In the genomic region with DNA sequence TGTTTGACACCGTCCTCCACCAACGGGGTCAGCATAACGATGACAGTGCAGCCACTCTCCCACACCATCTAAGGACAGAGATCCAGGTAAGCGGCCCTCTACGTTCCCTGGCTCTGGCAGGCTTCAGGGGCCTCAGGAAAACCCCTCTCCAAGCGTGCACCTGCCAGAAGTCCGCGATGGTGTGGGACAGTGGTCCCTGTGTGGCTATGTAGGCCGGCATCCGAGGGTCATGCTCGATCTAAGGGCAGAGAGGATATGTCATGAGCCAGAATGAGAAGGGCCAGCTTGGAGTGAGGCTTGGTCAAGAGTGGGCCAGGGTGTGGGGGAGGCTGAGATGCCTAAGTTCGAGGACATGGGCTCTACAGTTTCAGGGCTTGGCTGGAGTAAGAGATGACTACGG, we compare ENCODE assay signal across 21 mouse cellular contexts. TPM values are rescaled to one million over a fixed set of nuclear protein-coding genes. Genes with fewer than 3 reads are reported as not detected.
A peak's percentile ranks its signal among the peaks of the same experiment; 100 is the strongest.
DNase-seq lines count a peak whose midpoint lies in the region; ATAC-seq and TF ChIP-seq lines count a peak whose summit lies in the region.
"Had no signal": no experiment of that assay in that cellular context is flagged by ENCODE, and none has a peak within 500 bp of the region (broad histone marks: within the 10 kb centered on the region; RNA-seq: fewer than 3 reads in every experiment).

No protein-coding gene starts in this region.

- WGBS in embryonic facial prominence, embryonic 11.5 days: 68% methylated on average over 13 of the region's 13 CpGs
- WGBS in embryonic facial prominence, embryonic 10.5 days: 68% methylated on average over 13 of the region's 13 CpGs
- 64% methylated on average over 13 of the region's 13 CpGs for WGBS in limb, embryonic 13.5 days
- WGBS in limb, embryonic 10.5 days: 68% methylated on average over 13 of the region's 13 CpGs
- WGBS in midbrain, embryonic 15.5 days: 74% methylated on average over 13 of the region's 13 CpGs
- WGBS in midbrain, postnatal 0 days: 74% methylated on average over 13 of the region's 13 CpGs
- WGBS in forebrain, embryonic 16.5 days: 78% methylated on average over 13 of the region's 13 CpGs

- no peak for DNase-seq in embryonic facial prominence, embryonic 11.5 days (ENCODE audit: low spot score)
- DNase-seq in embryonic facial prominence, embryonic 10.5 days (ENCODE audit: low spot score): no peak
- no peak for DNase-seq in limb, embryonic 10.5 days (ENCODE audit: low spot score)
- no peak for DNase-seq in midbrain, postnatal 0 days (ENCODE audit: low spot score)
- peak; percentile 17 for DNase-seq in naive thymus-derived CD4-positive, alpha-beta T cell, adult 2 months (ENCODE audit: low read depth)

- H3K4me2 ChIP-seq in embryonic facial prominence, embryonic 11.5 days (ENCODE audit: low read depth, low read length): no peak overlapping the region
- no peak overlapping the region for H3K4me2 ChIP-seq in limb, embryonic 13.5 days (replicated peaks)
- no peak overlapping the region for H3K4me2 ChIP-seq in midbrain, embryonic 15.5 days
- H3K4me2 ChIP-seq in midbrain, postnatal 0 days (ENCODE audit: low read depth, low read length, poor library complexity, severe bottlenecking): no peak overlapping the region
- H3K4me2 ChIP-seq in forebrain, embryonic 16.5 days (ENCODE audit: low read length): no peak overlapping the region

- H3K27ac ChIP-seq in embryonic facial prominence, embryonic 11.5 days (replicated peaks; ENCODE audit: low read depth, low read length): no peak overlapping the region
- no peak overlapping the region for H3K27ac ChIP-seq in embryonic facial prominence, embryonic 10.5 days (replicated peaks)
- H3K27ac ChIP-seq in limb, embryonic 13.5 days: no peak overlapping the region
- no peak overlapping the region for H3K27ac ChIP-seq in limb, embryonic 10.5 days
- no peak overlapping the region for H3K27ac ChIP-seq in midbrain, embryonic 15.5 days
- H3K27ac ChIP-seq in midbrain, postnatal 0 days (ENCODE audit: low read depth, low read length): no peak overlapping the region
- no peak overlapping the region for H3K27ac ChIP-seq in forebrain, embryonic 16.5 days (ENCODE audit: low read length)
- H3K27ac ChIP-seq: forebrain, embryonic 13.5 days; heart, embryonic 13.5 days; hindbrain, embryonic 12.5 days had no signal

- no peak for TF ChIP-seq CTCF in midbrain, postnatal 0 days (IDR thresholded peaks at IDR 0.05)

- 0 out of 2 replicates have a peak, but pooled peaks have one; percentile 4 for ATAC-seq in embryonic facial prominence, embryonic 11.5 days (replicated peaks; ENCODE audit: insufficient number of reproducible peaks, low FRiP score, low TSS enrichment, low read depth)
- ATAC-seq in limb, embryonic 13.5 days (ENCODE audit: low FRiP score, low read depth): no peak
- ATAC-seq in midbrain, embryonic 15.5 days (replicated peaks): 0 out of 2 replicates have a peak, but pooled peaks have one; percentile 7
- ATAC-seq in midbrain, postnatal 0 days (ENCODE audit: low FRiP score): no peak
- ATAC-seq in forebrain, embryonic 16.5 days: no peak

- no peaks in the 10 kb centered on the region for H3K27me3 ChIP-seq in embryonic facial prominence, embryonic 11.5 days (ENCODE audit: control insufficient read depth, insufficient read depth, low read length)
- peaks cover 19% of the 10 kb centered on the region for H3K27me3 ChIP-seq in embryonic facial prominence, embryonic 10.5 days (replicated peaks; ENCODE audit: low read depth, poor library complexity, severe bottlenecking)
- H3K27me3 ChIP-seq in limb, embryonic 13.5 days: peaks cover 13% of the 10 kb centered on the region
- H3K27me3 ChIP-seq in limb, embryonic 10.5 days (ENCODE audit: low read depth, poor library complexity, severe bottlenecking): peaks cover 18% of the 10 kb centered on the region
- H3K27me3 ChIP-seq in midbrain, embryonic 15.5 days (replicated peaks): 0 out of 2 replicates have a peak, but pooled peaks cover 7% of the 10 kb centered on the region
- no peaks in the 10 kb centered on the region for H3K27me3 ChIP-seq in midbrain, postnatal 0 days (ENCODE audit: insufficient read depth, low read length)
- no peaks in the 10 kb centered on the region for H3K27me3 ChIP-seq in forebrain, embryonic 16.5 days (replicated peaks; ENCODE audit: control insufficient read depth, insufficient read depth, low read length)
- H3K27me3 ChIP-seq: forebrain, embryonic 13.5 days had no signal

- H3K9ac ChIP-seq in embryonic facial prominence, embryonic 11.5 days (replicated peaks; ENCODE audit: low read length): no peak overlapping the region
- 0 out of 2 replicates have a peak overlapping the region, but pooled peaks have one; percentile 19 for H3K9ac ChIP-seq in limb, embryonic 13.5 days
- H3K9ac ChIP-seq in midbrain, embryonic 15.5 days: no peak overlapping the region
- H3K9ac ChIP-seq in midbrain, postnatal 0 days (replicated peaks; ENCODE audit: low read length, poor library complexity, severe bottlenecking): no peak overlapping the region
- no peak overlapping the region for H3K9ac ChIP-seq in forebrain, embryonic 16.5 days (replicated peaks; ENCODE audit: low read depth, low read length)

- no peak overlapping the region for H3K4me3 ChIP-seq in embryonic facial prominence, embryonic 11.5 days (ENCODE audit: low read depth, low read length)
- H3K4me3 ChIP-seq in embryonic facial prominence, embryonic 10.5 days: no peak overlapping the region
- H3K4me3 ChIP-seq in limb, embryonic 13.5 days: no peak overlapping the region
- H3K4me3 ChIP-seq in limb, embryonic 10.5 days: no peak overlapping the region
- H3K4me3 ChIP-seq in midbrain, embryonic 15.5 days: no peak overlapping the region
- no peak overlapping the region for H3K4me3 ChIP-seq in midbrain, postnatal 0 days (ENCODE audit: low read depth, low read length)
- H3K4me3 ChIP-seq in forebrain, embryonic 16.5 days (replicated peaks; ENCODE audit: low read length): no peak overlapping the region

- no peaks in the 10 kb centered on the region for H3K9me3 ChIP-seq in embryonic facial prominence, embryonic 11.5 days (replicated peaks; ENCODE audit: control insufficient read depth, low read length)
- H3K9me3 ChIP-seq in embryonic facial prominence, embryonic 10.5 days: no peaks in the 10 kb centered on the region
- H3K9me3 ChIP-seq in limb, embryonic 13.5 days: no peaks in the 10 kb centered on the region
- H3K9me3 ChIP-seq in limb, embryonic 10.5 days (replicated peaks): no peaks in the 10 kb centered on the region
- no peaks in the 10 kb centered on the region for H3K9me3 ChIP-seq in midbrain, embryonic 15.5 days
- no peaks in the 10 kb centered on the region for H3K9me3 ChIP-seq in midbrain, postnatal 0 days (ENCODE audit: low read length)
- H3K9me3 ChIP-seq in forebrain, embryonic 16.5 days (ENCODE audit: control insufficient read depth, low read length): no peaks in the 10 kb centered on the region
- H3K9me3 ChIP-seq: forebrain, embryonic 13.5 days; G1E; heart, embryonic 13.5 days; hindbrain, embryonic 12.5 days had no signal

- H3K36me3 ChIP-seq in embryonic facial prominence, embryonic 11.5 days (replicated peaks; ENCODE audit: control insufficient read depth, insufficient read depth, low read depth, low read length): no peaks in the 10 kb centered on the region
- no peaks in the 10 kb centered on the region for H3K36me3 ChIP-seq in embryonic facial prominence, embryonic 10.5 days (replicated peaks)
- H3K36me3 ChIP-seq in limb, embryonic 13.5 days: no peaks in the 10 kb centered on the region
- no peaks in the 10 kb centered on the region for H3K36me3 ChIP-seq in limb, embryonic 10.5 days
- no peaks in the 10 kb centered on the region for H3K36me3 ChIP-seq in midbrain, embryonic 15.5 days (replicated peaks)
- H3K36me3 ChIP-seq in midbrain, postnatal 0 days (ENCODE audit: insufficient read depth, low read length): no peaks in the 10 kb centered on the region
- no peaks in the 10 kb centered on the region for H3K36me3 ChIP-seq in forebrain, embryonic 16.5 days (ENCODE audit: control insufficient read depth, insufficient read depth)
- H3K36me3 ChIP-seq: G1E; heart, embryonic 13.5 days; hindbrain, embryonic 12.5 days had no signal

- no peaks in the 10 kb centered on the region for H3K4me1 ChIP-seq in embryonic facial prominence, embryonic 11.5 days (ENCODE audit: control insufficient read depth, insufficient read depth, low read length)
- peaks cover 28% of the 10 kb centered on the region for H3K4me1 ChIP-seq in embryonic facial prominence, embryonic 10.5 days
- H3K4me1 ChIP-seq in limb, embryonic 13.5 days: peaks cover 18% of the 10 kb centered on the region
- peaks cover 28% of the 10 kb centered on the region for H3K4me1 ChIP-seq in limb, embryonic 10.5 days
- peaks cover 7% of the 10 kb centered on the region for H3K4me1 ChIP-seq in midbrain, embryonic 15.5 days
- no peaks in the 10 kb centered on the region for H3K4me1 ChIP-seq in midbrain, postnatal 0 days (ENCODE audit: insufficient read depth, low read length)
- peaks cover 20% of the 10 kb centered on the region for H3K4me1 ChIP-seq in forebrain, embryonic 16.5 days (replicated peaks; ENCODE audit: control insufficient read depth, insufficient read depth, low read length)

RNA-seq across cellular contexts. Expression of a gene that starts 12.0 kb away (rescaled TPM):
- polyA plus RNA-seq in embryonic facial prominence, embryonic 11.5 days (2014; fragmentation: Nextera tagmentation; extraction: Ambion mirVana): 1.4 and 1.5 TPM in 2 replicates
- 1.7 and 2.1 TPM in 2 replicates for polyA plus RNA-seq in embryonic facial prominence, embryonic 10.5 days (2016; fragmentation: Nextera tagmentation; extraction: Ambion mirVana)
- polyA plus RNA-seq in limb, embryonic 13.5 days (2015; fragmentation: Nextera tagmentation; extraction: Ambion mirVana): 0.23 and 0.24 TPM in 2 replicates
- 0.11 and 0.13 TPM in 2 replicates for polyA plus RNA-seq in limb, embryonic 10.5 days (2016; fragmentation: Nextera tagmentation; extraction: Ambion mirVana)
- 24.2 and 26.6 TPM in 2 replicates for polyA plus RNA-seq in midbrain, embryonic 15.5 days (2015; fragmentation: Nextera tagmentation; extraction: Ambion mirVana)
- total RNA-seq in midbrain, postnatal 0 days (2014; rRNA removed): 116 and 127 TPM in 2 replicates
- polyA plus RNA-seq in midbrain, postnatal 0 days (2015; fragmentation: Nextera tagmentation; extraction: Ambion mirVana): 51.4 and 52.2 TPM in 2 replicates
- 6.1 and 10.7 TPM in 2 replicates for polyA plus RNA-seq in forebrain, embryonic 16.5 days (2015; fragmentation: Nextera tagmentation; extraction: Ambion mirVana)
- total RNA-seq: gastrocnemius, adult 2 months; gastrocnemius, postnatal 25 days; granulocyte monocyte progenitor cell, adult 5-6 weeks had no signal

RNA-seq across cellular contexts. Expression of a gene that starts 16.1 kb away (rescaled TPM):
- polyA plus RNA-seq in embryonic facial prominence, embryonic 11.5 days (2014; fragmentation: Nextera tagmentation; extraction: Ambion mirVana): 13.8 and 17.2 TPM in 2 replicates
- 27.0 and 27.5 TPM in 2 replicates for polyA plus RNA-seq in embryonic facial prominence, embryonic 10.5 days (2016; fragmentation: Nextera tagmentation; extraction: Ambion mirVana)
- 41.9 and 45.4 TPM in 2 replicates for polyA plus RNA-seq in limb, embryonic 13.5 days (2015; fragmentation: Nextera tagmentation; extraction: Ambion mirVana)
- 23.8 and 29.9 TPM in 2 replicates for polyA plus RNA-seq in limb, embryonic 10.5 days (2016; fragmentation: Nextera tagmentation; extraction: Ambion mirVana)
- polyA plus RNA-seq in midbrain, embryonic 15.5 days (2015; fragmentation: Nextera tagmentation; extraction: Ambion mirVana): 72.9 and 82.1 TPM in 2 replicates
- 43.6 and 46.7 TPM in 2 replicates for total RNA-seq in midbrain, postnatal 0 days (2014; rRNA removed)
- polyA plus RNA-seq in midbrain, postnatal 0 days (2015; fragmentation: Nextera tagmentation; extraction: Ambion mirVana): 61.7 and 65.1 TPM in 2 replicates
- polyA plus RNA-seq in forebrain, embryonic 16.5 days (2015; fragmentation: Nextera tagmentation; extraction: Ambion mirVana): 51.5 and 59.3 TPM in 2 replicates

RNA-seq across cellular contexts. Expression of a gene that starts 20.4 kb away (rescaled TPM):
- not detected in 2 replicates for polyA plus RNA-seq in embryonic facial prominence, embryonic 11.5 days (2014; fragmentation: Nextera tagmentation; extraction: Ambion mirVana)
- polyA plus RNA-seq in embryonic facial prominence, embryonic 10.5 days (2016; fragmentation: Nextera tagmentation; extraction: Ambion mirVana): not detected in 2 replicates
- not detected in 2 replicates for polyA plus RNA-seq in limb, embryonic 13.5 days (2015; fragmentation: Nextera tagmentation; extraction: Ambion mirVana)
- not detected in 2 replicates for polyA plus RNA-seq in limb, embryonic 10.5 days (2016; fragmentation: Nextera tagmentation; extraction: Ambion mirVana)
- not detected in 2 replicates for polyA plus RNA-seq in midbrain, embryonic 15.5 days (2015; fragmentation: Nextera tagmentation; extraction: Ambion mirVana)
- not detected in 2 replicates for total RNA-seq in midbrain, postnatal 0 days (2014; rRNA removed)
- not detected in 2 replicates for polyA plus RNA-seq in midbrain, postnatal 0 days (2015; fragmentation: Nextera tagmentation; extraction: Ambion mirVana)
- polyA plus RNA-seq in forebrain, embryonic 16.5 days (2015; fragmentation: Nextera tagmentation; extraction: Ambion mirVana): not detected in 2 replicates
- total RNA-seq: adrenal gland, adult 8-10 months; adrenal gland, postnatal 36 days; G1E; gastrocnemius, adult 2 months; gastrocnemius, postnatal 25 days; heart, postnatal 36 days had no signal
- polyA plus RNA-seq: cortical plate, adult 2 months; embryonic facial prominence, embryonic 14.5 days; forebrain, embryonic 13.5 days; G1E; heart, embryonic 13.5 days; heart, postnatal 0 days; hindbrain, embryonic 12.5 days had no signal

RNA-seq across cellular contexts. Expression of a gene that starts 25.9 kb away (rescaled TPM):
- polyA plus RNA-seq in embryonic facial prominence, embryonic 11.5 days (2014; fragmentation: Nextera tagmentation; extraction: Ambion mirVana): 4.9 and 5.8 TPM in 2 replicates
- polyA plus RNA-seq in embryonic facial prominence, embryonic 10.5 days (2016; fragmentation: Nextera tagmentation; extraction: Ambion mirVana): 1.9 and 2.5 TPM in 2 replicates
- polyA plus RNA-seq in limb, embryonic 13.5 days (2015; fragmentation: Nextera tagmentation; extraction: Ambion mirVana): not detected in 2 replicates
- polyA plus RNA-seq in limb, embryonic 10.5 days (2016; fragmentation: Nextera tagmentation; extraction: Ambion mirVana): not detected in 2 replicates
- 167 and 169 TPM in 2 replicates for polyA plus RNA-seq in midbrain, embryonic 15.5 days (2015; fragmentation: Nextera tagmentation; extraction: Ambion mirVana)
- 302 and 332 TPM in 2 replicates for total RNA-seq in midbrain, postnatal 0 days (2014; rRNA removed)
- 409 and 416 TPM in 2 replicates for polyA plus RNA-seq in midbrain, postnatal 0 days (2015; fragmentation: Nextera tagmentation; extraction: Ambion mirVana)
- polyA plus RNA-seq in forebrain, embryonic 16.5 days (2015; fragmentation: Nextera tagmentation; extraction: Ambion mirVana): 29.3 and 76.1 TPM in 2 replicates
- total RNA-seq: G1E; gastrocnemius, adult 2 months; gastrocnemius, postnatal 25 days; granulocyte monocyte progenitor cell, adult 5-6 weeks; heart, postnatal 36 days had no signal
- polyA plus RNA-seq: G1E; heart, embryonic 13.5 days; heart, postnatal 0 days had no signal

RNA-seq across cellular contexts. Expression of a gene that starts 32.6 kb away (rescaled TPM):
- polyA plus RNA-seq in embryonic facial prominence, embryonic 11.5 days (2014; fragmentation: Nextera tagmentation; extraction: Ambion mirVana): 17.3 and 18.9 TPM in 2 replicates
- polyA plus RNA-seq in embryonic facial prominence, embryonic 10.5 days (2016; fragmentation: Nextera tagmentation; extraction: Ambion mirVana): 14.6 and 16.3 TPM in 2 replicates
- polyA plus RNA-seq in limb, embryonic 13.5 days (2015; fragmentation: Nextera tagmentation; extraction: Ambion mirVana): 22.7 and 27.1 TPM in 2 replicates
- polyA plus RNA-seq in limb, embryonic 10.5 days (2016; fragmentation: Nextera tagmentation; extraction: Ambion mirVana): 10.0 and 10.7 TPM in 2 replicates
- 7.9 and 12.7 TPM in 2 replicates for polyA plus RNA-seq in midbrain, embryonic 15.5 days (2015; fragmentation: Nextera tagmentation; extraction: Ambion mirVana)
- 99.2 and 165 TPM in 2 replicates for total RNA-seq in midbrain, postnatal 0 days (2014; rRNA removed)
- 87.0 and 115 TPM in 2 replicates for polyA plus RNA-seq in midbrain, postnatal 0 days (2015; fragmentation: Nextera tagmentation; extraction: Ambion mirVana)
- polyA plus RNA-seq in forebrain, embryonic 16.5 days (2015; fragmentation: Nextera tagmentation; extraction: Ambion mirVana): 18.6 and 18.7 TPM in 2 replicates

Comparison
In these comparisons a context has a peak if more than half of its experiments do, and no peak if none do; other contexts are left out.
1. ATAC-seq: peak in embryonic facial prominence, embryonic 11.5 days (single experiment) and midbrain, embryonic 15.5 days (single experiment); none in limb, embryonic 13.5 days (single experiment), midbrain, postnatal 0 days (single experiment) and forebrain, embryonic 16.5 days (single experiment).